Mouse (Mus musculus) heart, postnatal 0 days (tissue): ENCODE data around the gene Gm16503.
"Not testable (repeated sequence)": the region's sequence is repeated elsewhere in the genome, so short reads cannot be mapped to it uniquely, and the experiment has no call there.

ENCODE experiments used
- CTCF ChIP-seq: IDR thresholded peaks from 2 replicates; pipeline ENCODE4 v1.5.1; 2016; ENCODE audit warnings: antibody characterized with exemption, control low read depth, low read depth
- EP300 ChIP-seq: IDR thresholded peaks from 2 replicates; pipeline ENCODE4 v1.6.1; 2016; ENCODE audit warnings: antibody characterized with exemption, low read depth

DNA sequence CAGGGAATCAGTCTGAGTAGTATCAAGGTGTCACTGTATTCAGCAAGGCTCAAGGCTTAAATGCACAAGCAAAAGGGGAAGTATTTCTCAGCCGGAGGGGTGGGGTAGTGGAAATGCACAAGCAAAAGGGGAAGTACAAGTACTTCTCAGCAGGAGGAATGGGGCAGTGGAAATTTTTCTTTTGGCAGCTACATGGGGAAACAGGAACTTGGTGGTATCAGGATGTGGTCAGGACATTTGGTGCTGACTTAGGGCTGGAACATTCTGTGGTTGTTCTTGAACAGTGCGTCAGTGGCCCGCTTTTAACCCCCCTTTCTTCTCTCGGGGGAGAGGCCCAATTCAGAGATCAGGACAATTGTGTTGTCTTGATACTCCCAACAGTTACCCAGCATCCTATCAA is 39.4 kb downstream of the Gm16503 start:
- TF ChIP-seq EP300, CTCF: not testable (repeated sequence)
